Mouse (Mus musculus) CH12.LX (cell line): ENCODE measurements around the gene Hsd17b7. TPM values are rescaled to one million over a fixed set of nuclear protein-coding genes. Genes with fewer than 3 reads are reported as not detected.

Source experiments
- DNase-seq: peaks from one replicate; pipeline ENCODE4 v3.0.0-alpha.2; 2013; ENCODE audit errors: extremely low read depth
- H3K27ac ChIP-seq: 2 replicates; pipeline ENCODE4 v1.5.1; 2012; ENCODE audit warnings: low read depth, mild to moderate bottlenecking, control low read depth, moderate library complexity; ENCODE audit not compliant: insufficient read depth
- H3K27me3 ChIP-seq: replicated peaks from 2 replicates; pipeline ENCODE3; 2012; ENCODE audit warnings: inconsistent platforms
- H3K36me3 ChIP-seq, 2 experiments: replicated peaks in 1 of 2; 2 replicates each; pipeline versions ENCODE3 to v1.6.1; 2012; ENCODE audit warnings: inconsistent platforms in 1 of 2, low read length in 1 of 2, mild to moderate bottlenecking in 1 of 2, mixed read lengths in 1 of 2, moderate library complexity in 1 of 2; ENCODE audit not compliant: control insufficient read depth in 1 of 2, insufficient read depth in 1 of 2
- H3K4me1 ChIP-seq, 2 experiments: 2 replicates each; pipeline ENCODE4 v1.6.1; 2012; ENCODE audit warnings: inconsistent platforms in 1 of 2, moderate library complexity in 1 of 2; ENCODE audit not compliant: insufficient read depth in 2 of 2, control insufficient read depth in 1 of 2
- H3K4me2 ChIP-seq: 2 replicates; pipeline ENCODE4 v1.6.1; 2012; ENCODE audit warnings: low read depth, mild to moderate bottlenecking, control low read depth; ENCODE audit not compliant: poor library complexity, insufficient read depth, severe bottlenecking
- H3K4me3 ChIP-seq, 3 experiments: fragments of 150-350 bp in 1 of 3; sonication (generic) in 1 of 3; replicated peaks in 1 of 3; 2 replicates each; pipeline versions ENCODE3 to v1.5.1; 2011 to 2012; ENCODE audit warnings: low read depth in 2 of 3, low read length in 2 of 3, mild to moderate bottlenecking in 2 of 3, moderate library complexity in 2 of 3, control low read depth in 1 of 3, improper control_type of control experiment in 1 of 3, inconsistent platforms in 1 of 3, mixed read lengths in 1 of 3; ENCODE audit not compliant: poor library complexity in 1 of 3
- H3K79me2 ChIP-seq: replicated peaks from 2 replicates; pipeline ENCODE4 v1.6.1; 2012; ENCODE audit warnings: mild to moderate bottlenecking, moderate library complexity; ENCODE audit not compliant: control insufficient read depth, poor library complexity, insufficient read depth, severe bottlenecking; ENCODE audit errors: extremely low read depth
- H3K9ac ChIP-seq: 2 replicates; pipeline ENCODE4 v1.6.1; 2012; ENCODE audit warnings: low read depth, mild to moderate bottlenecking, control low read depth, moderate library complexity; ENCODE audit not compliant: insufficient read depth
- H3K9me3 ChIP-seq: replicated peaks from 2 replicates; pipeline ENCODE3; 2012; ENCODE audit warnings: low read length, inconsistent platforms, mixed read lengths
- CTCF ChIP-seq, 2 experiments: IDR thresholded peaks in 1 of 2; conservative IDR thresholded peaks in 1 of 2; 2 replicates each; pipeline ENCODE4 v1.5.1; 2011 to 2012; ENCODE audit warnings: low read depth in 2 of 2, low read length in 2 of 2, improper control_type of control experiment in 1 of 2, inconsistent platforms in 1 of 2, mild to moderate bottlenecking in 1 of 2, moderate library complexity in 1 of 2
- E2F4 ChIP-seq: IDR thresholded peaks from 2 replicates; pipeline ENCODE4 v1.6.1; 2011; ENCODE audit warnings: low read depth, low read length, improper control_type of control experiment; ENCODE audit not compliant: insufficient replicate concordance
- ELF1 ChIP-seq: IDR thresholded peaks from 2 replicates; pipeline ENCODE4 v1.6.1; 2014; ENCODE audit warnings: low read depth, mild to moderate bottlenecking, inconsistent platforms, low read length, improper control_type of control experiment
- EP300 ChIP-seq: IDR thresholded peaks from 2 replicates; pipeline ENCODE4 v1.6.1; 2011; ENCODE audit warnings: low read length, improper control_type of control experiment
- ETS1 ChIP-seq: conservative IDR thresholded peaks from 2 replicates; pipeline ENCODE4 v1.6.1; 2012; ENCODE audit warnings: low read depth, mild to moderate bottlenecking, inconsistent platforms, low read length, improper control_type of control experiment, moderate library complexity
- GABPA ChIP-seq: IDR thresholded peaks from 2 replicates; pipeline ENCODE4 v1.6.1; 2012; ENCODE audit warnings: low read depth, low read length, improper control_type of control experiment, inconsistent platforms; ENCODE audit not compliant: insufficient replicate concordance
- HCFC1 ChIP-seq: IDR thresholded peaks from 2 replicates; pipeline ENCODE4 v1.6.1; 2012; ENCODE audit warnings: low read depth, mild to moderate bottlenecking, inconsistent platforms, low read length, improper control_type of control experiment
- JUN ChIP-seq: IDR thresholded peaks from 2 replicates; pipeline ENCODE4 v1.6.1; 2011; ENCODE audit warnings: low read depth, mild to moderate bottlenecking, low read length, improper control_type of control experiment, moderate library complexity; ENCODE audit not compliant: insufficient read depth
- MAFK ChIP-seq: IDR thresholded peaks from 2 replicates; pipeline ENCODE4 v1.6.1; 2011; ENCODE audit warnings: low read length, improper control_type of control experiment; ENCODE audit not compliant: insufficient replicate concordance
- MAZ ChIP-seq: IDR thresholded peaks from 2 replicates; pipeline ENCODE4 v1.6.1; 2012; ENCODE audit warnings: low read depth, mild to moderate bottlenecking, inconsistent platforms, low read length, improper control_type of control experiment, moderate library complexity
- MEF2A ChIP-seq: IDR thresholded peaks from 2 replicates; pipeline ENCODE4 v1.6.1; 2014; ENCODE audit warnings: low read depth, mild to moderate bottlenecking, inconsistent platforms, low read length, improper control_type of control experiment, borderline replicate concordance
- MYC ChIP-seq: IDR thresholded peaks from 2 replicates; pipeline ENCODE4 v1.6.1; 2011; ENCODE audit warnings: low read depth, mild to moderate bottlenecking, improper control_type of control experiment, low read length
- NELFE ChIP-seq: IDR thresholded peaks from 2 replicates; pipeline ENCODE4 v1.6.1; 2011; ENCODE audit warnings: low read depth, low read length, improper control_type of control experiment
- NRF1 ChIP-seq: IDR thresholded peaks from 2 replicates; pipeline ENCODE4 v1.6.1; 2014; ENCODE audit warnings: low read depth, mild to moderate bottlenecking, inconsistent platforms, low read length, improper control_type of control experiment, moderate library complexity
- PAX5 ChIP-seq: IDR thresholded peaks from 2 replicates; pipeline ENCODE4 v1.6.1; 2012; ENCODE audit warnings: low read length, inconsistent platforms, mixed read lengths
- RCOR1 ChIP-seq: conservative IDR thresholded peaks from 2 replicates; pipeline ENCODE4 v1.6.1; 2012; ENCODE audit warnings: low read depth, mild to moderate bottlenecking, inconsistent platforms, low read length, improper control_type of control experiment
- UBTF ChIP-seq: IDR thresholded peaks from 2 replicates; pipeline ENCODE4 v1.6.1; 2012; ENCODE audit warnings: low read depth, mild to moderate bottlenecking, inconsistent platforms, low read length, improper control_type of control experiment, moderate library complexity
- USF2 ChIP-seq: conservative IDR thresholded peaks from 2 replicates; pipeline ENCODE4 v1.6.1; 2011; ENCODE audit warnings: low read depth, low read length, improper control_type of control experiment
- ZKSCAN1 ChIP-seq: IDR thresholded peaks from 2 replicates; pipeline ENCODE4 v1.6.1; 2012; ENCODE audit warnings: low read depth, inconsistent platforms, low read length, improper control_type of control experiment, borderline replicate concordance
- ZMIZ1 ChIP-seq: IDR thresholded peaks from 2 replicates; pipeline ENCODE4 v1.6.1; 2012; ENCODE audit warnings: low read depth, mild to moderate bottlenecking, inconsistent platforms, low read length, improper control_type of control experiment
- ZNF384 ChIP-seq: IDR thresholded peaks from 2 replicates; pipeline ENCODE4 v1.6.1; 2012; ENCODE audit warnings: low read depth, low read length, improper control_type of control experiment, inconsistent platforms
- dilution Hi-C: fragments of 300-500 bp; cut with MboI; formaldehyde crosslinking; loops from 2 replicates; pipeline ENCODE4 v1.14.3; 2020; ENCODE audit warnings: low sequenced_read_pairs; ENCODE audit not compliant: extremely low pct_unique_long_range_greater_than_20kb, extremely low pct_ligation_motif_present
- in situ Hi-C: fragments of 300-500 bp; cut with MboI; formaldehyde crosslinking; loops from 3 replicates; pipeline ENCODE4 v1.14.3; 2019; ENCODE audit warnings: low sequenced_read_pairs, low pct_ligation_motif_present, low pct_unique_long_range_greater_than_20kb, mixed read lengths
- polyA plus RNA-seq: library from polyadenylated mRNA; unstranded; fragments of >175 nt; gene quantifications from 2 replicates; pipeline ENCODE4 v1.2.1, GENCODE M21; 2012; ENCODE audit warnings: low read depth; ENCODE audit not compliant: insufficient read length
- total RNA-seq, 2 experiments: library from RNA; depleted of rRNA; stranded (reverse); fragments of 300-350 nt in 1 of 2; fragments of >200 nt in 1 of 2; gene quantifications; 2 replicates each; pipeline ENCODE4 v1.2.3; 2012 to 2014

The Hsd17b7 gene
- total and polyA plus RNA-seq, 3 experiments, result 7.5 to 29.7 (median 13.9) TPM

DNA sequence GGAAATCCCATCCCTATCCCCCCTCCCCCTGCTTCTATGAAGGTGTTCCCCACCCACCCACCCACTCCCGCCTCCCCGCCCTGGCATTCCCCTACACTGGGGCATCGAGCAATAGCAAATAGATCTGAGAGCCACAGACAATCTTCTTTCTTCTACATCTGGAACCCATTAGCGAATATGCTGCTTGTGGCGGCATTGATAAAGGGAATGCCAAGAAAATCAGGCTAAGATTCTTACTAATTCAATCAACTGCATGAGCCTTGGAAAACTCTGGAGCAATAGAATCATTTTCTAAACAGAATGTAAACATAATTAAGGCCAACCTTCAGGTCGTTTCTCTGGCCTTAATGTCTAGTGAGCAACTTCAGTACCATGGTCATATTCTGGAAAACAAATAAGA is 57.5 kb downstream of the Hsd17b7 start:
- Histone ChIP-seq H3K9me3 (no peaks in the 10 kb centered on the region), H3K27me3 (peaks cover 20% of the 10 kb centered on the region), H3K27ac (no peak overlapping the region), H3K9ac (no peak overlapping the region), H3K4me2 (no peak overlapping the region), H3K4me3 (no peak overlapping the region), H3K36me3 (no peaks in the 10 kb centered on the region), H3K4me1 (peaks cover 0 to 2% of the 10 kb centered on the region in 2 experiments; a peak in 1 of 4 replicates), H3K79me2 (no peaks in the 10 kb centered on the region)
- in situ Hi-C loops, result no loop called here
- dilution Hi-C loops, result no loop called here
- no peak for DNase-seq
- TF ChIP-seq MAZ, result no peak
- no peak for TF ChIP-seq ZNF384
- no peak for TF ChIP-seq MAFK
- no peak for TF ChIP-seq USF2
- no peak for TF ChIP-seq JUN
- TF ChIP-seq CTCF (conservative IDR thresholded peaks at IDR 0.05 in 1 of 2, IDR thresholded peaks at IDR 0.05 in 1 of 2; ENCODE audit: low read depth in 2 of 2, low read length in 2 of 2), result no peak
- TF ChIP-seq ELF1, result no peak
- TF ChIP-seq HCFC1, result no peak

DNA sequence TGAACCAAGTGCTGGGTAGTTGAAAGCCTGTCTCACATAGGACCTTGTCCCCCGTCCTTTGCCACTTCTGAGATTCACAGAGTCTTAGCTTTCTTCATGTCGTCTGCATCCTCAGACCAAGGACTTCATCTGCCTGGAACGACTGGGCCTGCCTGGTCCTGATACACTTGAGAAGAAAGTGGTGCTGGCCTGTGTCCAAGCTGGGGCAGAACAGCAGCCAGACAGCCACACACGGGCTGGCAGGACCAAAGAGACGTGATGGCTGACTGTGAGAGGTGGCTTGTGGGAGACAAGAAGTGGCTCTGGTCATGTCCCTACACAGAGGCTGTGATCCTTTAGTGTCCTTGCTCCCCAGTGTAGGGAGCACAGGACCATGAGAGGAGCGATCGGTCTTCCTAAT is 58.3 kb downstream of the Hsd17b7 start:
- peaks cover 0 to 2% of the 10 kb centered on the region in 2 experiments; a peak in 1 of 4 replicates for H3K4me1 ChIP-seq
- dilution Hi-C loops (no loop called here), in situ Hi-C loops (no loop called here)
- H3K4me2 ChIP-seq, result no peak overlapping the region
- H3K27me3 ChIP-seq, result peaks cover 20% of the 10 kb centered on the region
- no peak for TF ChIP-seq NELFE
- TF ChIP-seq RCOR1, result no peak
- no peak for TF ChIP-seq GABPA
- no peak for TF ChIP-seq MEF2A
- TF ChIP-seq ZMIZ1, result no peak
- TF ChIP-seq E2F4, result no peak
- TF ChIP-seq ZKSCAN1, result no peak
- no peak for TF ChIP-seq NRF1
- TF ChIP-seq JUN, result no peak
- TF ChIP-seq ETS1, result no peak
- TF ChIP-seq PAX5, result no peak
- TF ChIP-seq MYC, result no peak
- TF ChIP-seq UBTF, result no peak
- TF ChIP-seq MAZ, result no peak
- TF ChIP-seq CTCF (conservative IDR thresholded peaks at IDR 0.05 in 1 of 2, IDR thresholded peaks at IDR 0.05 in 1 of 2; ENCODE audit: low read depth in 2 of 2, low read length in 2 of 2), result no peak
- no peak for TF ChIP-seq EP300
- no peak overlapping the region for H3K4me3 ChIP-seq
- H3K9me3 ChIP-seq, result no peaks in the 10 kb centered on the region
- H3K9ac ChIP-seq, result no peak overlapping the region
- DNase-seq, result no peak
- H3K36me3 ChIP-seq, result no peaks in the 10 kb centered on the region
- H3K27ac ChIP-seq, result no peak overlapping the region
- H3K79me2 ChIP-seq, result no peaks in the 10 kb centered on the region
